Mouse (Mus musculus): ENCODE data around the gene Camsap1.

DNA sequence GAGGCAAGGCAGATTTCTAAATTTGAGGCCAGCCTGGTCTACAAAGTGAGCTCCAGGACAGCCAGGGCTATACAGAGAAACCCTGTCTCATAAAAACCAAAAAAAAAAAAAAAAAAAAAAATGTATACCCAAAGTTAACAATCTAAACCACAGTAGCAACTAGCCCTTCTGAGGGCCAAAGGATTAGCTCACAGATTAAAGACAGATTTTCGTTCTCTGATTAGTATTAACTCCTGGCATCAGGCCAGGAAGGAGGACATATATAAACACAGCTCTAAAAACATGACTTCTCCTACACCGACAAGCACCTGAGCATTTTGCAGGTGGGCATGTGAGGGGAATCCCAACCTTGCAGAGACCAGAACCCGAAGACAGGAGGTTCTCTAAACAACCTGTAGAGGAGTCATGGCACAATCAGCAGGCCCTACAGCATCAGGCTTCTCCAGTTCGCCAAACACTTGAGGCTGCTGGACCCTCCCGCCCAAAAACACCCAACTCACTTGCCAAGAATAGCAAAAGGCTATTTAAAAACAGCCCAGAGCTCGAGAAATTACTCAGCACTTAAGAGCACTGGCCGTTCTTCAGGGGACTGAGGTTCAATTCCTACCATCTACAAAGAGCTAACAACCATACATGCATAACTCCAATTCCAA lies 5.4 kb downstream of the Camsap1 start:
- TF ChIP-seq CTCF (conservative IDR thresholded peaks at IDR 0.05; ENCODE audit: insufficient read depth, insufficient read length, low read depth, low read length) (no peak), POLR2A (IDR thresholded peaks at IDR 0.05; ENCODE audit: low read depth, low read length) (no peak)
